Mouse (Mus musculus) kidney, adult 8-10 months (tissue): ENCODE data around the gene Alox12.

Experiments used
- DNase-seq, 2 experiments: peaks; one replicate each; pipeline ENCODE4 v3.0.0; 2022

Gene Alox12

GRCm38 (mm10) chr11:70220731-70221602 is 34.2 kb downstream of the Alox12 start, which contains the start of gene Slc16a13:
TSS of gene Slc16a13 (minus strand) at chr11:70221064.
- peak; percentile 98 to 99 for DNase-seq

GRCm38 (mm10) chr11:70220323-70220722 is 34.8 kb downstream of the Alox12 start:
- DNase-seq, result no peak

- no peak for DNase-seq
Observed at GRCm38 (mm10) chr11:70219873-70220272, 35.3 kb downstream of the Alox12 start.

- peak in 1 of 2 experiments; percentile 44 for DNase-seq
Observed at GRCm38 (mm10) chr11:70218741-70219470, 36.2 kb downstream of the Alox12 start.

- DNase-seq, result peak; percentile 82 to 89
Observed at GRCm38 (mm10) chr11:70218039-70218438, 37.1 kb downstream of the Alox12 start.

- peak in 1 of 2 experiments; percentile 4 for DNase-seq
Observed at GRCm38 (mm10) chr11:70216103-70216502, 39.0 kb downstream of the Alox12 start.

- peak; percentile 71 for DNase-seq
Observed at GRCm38 (mm10) chr11:70215301-70215700, 39.9 kb downstream of the Alox12 start.

GRCm38 (mm10) chr11:70214856-70215209 is 40.3 kb downstream of the Alox12 start:
- no peak for DNase-seq

- DNase-seq, result peak; percentile 81 to 82
Observed at GRCm38 (mm10) chr11:70214191-70214855, 40.8 kb downstream of the Alox12 start.

GRCm38 (mm10) chr11:70213736-70214135 is 41.4 kb downstream of the Alox12 start:
- DNase-seq, result peak in 1 of 2 experiments; percentile 25

- peak; percentile 89 to 90 for DNase-seq
Observed at GRCm38 (mm10) chr11:70212896-70213295, 42.3 kb downstream of the Alox12 start.

- peak; percentile 28 to 38 for DNase-seq
Observed at GRCm38 (mm10) chr11:70212423-70212822, 42.7 kb downstream of the Alox12 start, which contains the start of gene Slc16a11. TSS of gene Slc16a11 (plus strand) at chr11:70212752.

GRCm38 (mm10) chr11:70211972-70212371 is 43.2 kb downstream of the Alox12 start:
- no peak for DNase-seq

GRCm38 (mm10) chr11:70210681-70211080 is 44.5 kb downstream of the Alox12 start:
- peak in 1 of 2 experiments; percentile 2 for DNase-seq

GRCm38 (mm10) chr11:70208778-70209388 is 46.3 kb downstream of the Alox12 start:
- DNase-seq, result no peak

GRCm38 (mm10) chr11:70207283-70207682 is 47.9 kb downstream of the Alox12 start:
- DNase-seq, result no peak

- DNase-seq, result no peak
Observed at GRCm38 (mm10) chr11:70206801-70207200, 48.4 kb downstream of the Alox12 start.

GRCm38 (mm10) chr11:70201691-70202090 is 53.5 kb downstream of the Alox12 start:
- DNase-seq, result peak; percentile 81 to 90

- DNase-seq, result no peak
Observed at GRCm38 (mm10) chr11:70200036-70200608, 55.0 kb downstream of the Alox12 start.

- DNase-seq, result no peak
Observed at GRCm38 (mm10) chr11:70199107-70199506, 56.0 kb downstream of the Alox12 start.

- no peak for DNase-seq
Observed at GRCm38 (mm10) chr11:70198332-70198731, 56.8 kb downstream of the Alox12 start.
